Mouse (Mus musculus): Measurements from ENCODE around the gene Il22ra2.
"Not testable (repeated sequence)": the region's sequence is repeated elsewhere in the genome, so short reads cannot be mapped to it uniquely, and the experiment has no call there.

DNA sequence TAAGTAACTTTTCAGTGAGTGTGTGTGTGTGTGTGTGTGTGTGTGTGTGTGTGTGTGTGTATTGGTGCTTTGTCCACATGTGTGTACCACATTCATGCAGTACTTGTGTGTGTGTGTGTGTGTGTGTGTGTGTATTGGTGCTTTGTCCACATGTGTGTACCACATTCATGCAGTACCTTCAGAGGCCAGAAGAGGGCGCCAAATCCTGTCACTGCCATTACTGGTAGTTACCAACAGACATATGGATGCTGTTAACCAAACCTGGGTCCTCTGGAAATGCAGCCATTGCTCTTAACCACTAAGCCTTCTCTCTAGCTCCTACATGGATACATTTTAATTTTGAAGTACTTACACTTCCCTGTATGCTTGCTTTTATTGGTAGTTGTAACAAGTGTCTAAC is 20.3 kb upstream of the Il22ra2 start:
- TF ChIP-seq POLR2A (IDR thresholded peaks at IDR 0.05; ENCODE audit: borderline replicate concordance, control insufficient read depth, low read depth, low read length): not testable (repeated sequence)
- peak; percentile 43 for TF ChIP-seq CTCF (IDR thresholded peaks at IDR 0.05; ENCODE audit: control insufficient read depth, insufficient read depth, low read length)
